Mouse (Mus musculus) midbrain, embryonic 11.5 days (tissue): ENCODE data around the gene Emg1. TPM values are rescaled to one million over a fixed set of nuclear protein-coding genes. Genes with fewer than 3 reads are reported as not detected.

Source experiments
- ATAC-seq: fragments of 200-750 bp; cut with Nextera tagmentation; 2 replicates; pipeline ENCODE4 v1.8.0; 2017; ENCODE audit warnings: moderate TSS enrichment, moderate library complexity; ENCODE audit not compliant: low FRiP score
- DNase-seq: peaks from one replicate; pipeline ENCODE4 v3.0.0; 2015; ENCODE audit warnings: low spot score; ENCODE audit errors: missing footprints
- H3K27ac ChIP-seq: fragments of 300-500 bp; sonication (generic); 2 replicates; pipeline ENCODE4 v1.5.1; 2014; ENCODE audit warnings: low read depth, low read length
- H3K27me3 ChIP-seq: fragments of 300-500 bp; sonication (generic); 2 replicates; pipeline ENCODE4 v1.6.1; 2014; ENCODE audit warnings: mild to moderate bottlenecking, low read length, moderate library complexity, mixed read lengths; ENCODE audit not compliant: control insufficient read depth, insufficient read depth
- H3K36me3 ChIP-seq: fragments of 300-500 bp; sonication (generic); 2 replicates; pipeline ENCODE4 v1.6.1; 2014; ENCODE audit warnings: mild to moderate bottlenecking, low read length, moderate library complexity, mixed read lengths; ENCODE audit not compliant: control insufficient read depth, insufficient read depth
- H3K4me1 ChIP-seq: fragments of 300-500 bp; sonication (generic); 2 replicates; pipeline ENCODE4 v1.6.1; 2014; ENCODE audit warnings: low read length; ENCODE audit not compliant: control insufficient read depth, insufficient read depth
- H3K4me2 ChIP-seq: fragments of 300-500 bp; sonication (generic); 2 replicates; pipeline ENCODE4 v1.6.1; 2014; ENCODE audit warnings: mild to moderate bottlenecking, moderate library complexity
- H3K4me3 ChIP-seq: fragments of 300-500 bp; sonication (generic); 2 replicates; pipeline ENCODE4 v1.5.1; 2014; ENCODE audit warnings: low read depth, low read length
- H3K9ac ChIP-seq: fragments of 300-500 bp; sonication (generic); 2 replicates; pipeline ENCODE4 v1.6.1; 2014; ENCODE audit warnings: low read length
- H3K9me3 ChIP-seq: fragments of 300-500 bp; sonication (generic); 2 replicates; pipeline ENCODE4 v1.6.1; 2016; ENCODE audit warnings: low read length; ENCODE audit not compliant: control insufficient read depth
- WGBS: fragments of 180-500 bp; shearing (Covaris S2); extraction: QIAGEN DNeasy Blood & Tissue Kit; methylation state at CpG from one replicate; pipeline ENCODE4 v1.1.7; 2014; 5-methylcytosine and 5-hydroxymethylcytosine counted together
- polyA plus RNA-seq: library from polyadenylated mRNA; unstranded; fragments of >200 nt; fragmentation: Nextera tagmentation; extraction: Ambion mirVana; gene quantifications from 2 replicates; pipeline ENCODE4 v1.2.1, GENCODE M21; 2014

Emg1 gene
- polyA plus RNA-seq, 1 experiment from 2014 or later = 219 TPM

DNA sequence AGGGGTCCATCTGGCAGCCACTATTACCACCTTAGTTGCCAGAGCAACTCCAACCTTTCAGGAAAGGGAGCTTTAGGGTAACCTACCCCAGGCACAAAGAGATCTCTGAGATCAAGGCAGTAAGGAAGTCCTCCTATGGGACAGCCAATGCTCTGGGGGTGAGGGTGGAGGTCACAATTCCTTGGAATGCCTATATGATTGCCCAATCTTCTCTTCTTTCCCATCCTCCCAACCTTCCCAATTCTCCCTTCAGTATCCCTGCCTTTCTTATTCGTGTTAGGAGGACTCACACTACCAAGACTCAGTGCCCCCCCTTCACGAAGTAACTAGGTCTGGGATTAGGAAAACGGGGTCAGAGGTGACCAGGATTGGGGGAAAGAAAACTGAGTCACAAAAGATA is 43.3 kb upstream of the Emg1 start:
- DNase-seq (no peak), ATAC-seq (no peak)
- Histone ChIP-seq H3K4me3 (peak overlapping the region; percentile 87), H3K9me3 (no peaks in the 10 kb centered on the region), H3K9ac (peak overlapping the region; percentile 85), H3K4me2 (peak overlapping the region; percentile 68), H3K4me1 (peaks cover 34% of the 10 kb centered on the region), H3K36me3 (no peaks in the 10 kb centered on the region), H3K27me3 (no peaks in the 10 kb centered on the region), H3K27ac (peak overlapping the region; percentile 92; the same call in 1 of the 2 replicates)
- WGBS = 2% methylated on average over 3 of the region's 3 CpGs

DNA sequence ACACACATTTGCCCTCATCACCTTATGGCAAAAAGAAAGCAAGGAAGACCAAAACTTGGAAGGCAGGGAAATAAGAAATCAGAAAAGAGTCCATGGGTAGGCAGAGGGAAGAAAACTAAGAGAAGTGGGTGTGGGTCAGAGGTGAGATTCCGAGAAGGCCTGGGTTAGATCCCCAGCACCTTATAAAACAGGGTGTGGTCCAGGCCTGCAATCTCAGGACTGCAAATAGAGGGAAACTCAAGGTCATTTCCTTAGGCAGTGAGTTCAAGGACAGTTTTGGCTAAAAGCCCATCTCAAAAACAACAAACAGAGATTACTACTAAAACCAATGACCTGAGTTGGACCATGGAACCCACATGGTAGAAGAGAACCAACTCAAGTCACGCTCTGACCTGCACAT is 41.9 kb upstream of the Emg1 start:
- Histone ChIP-seq H3K36me3 (0 out of 2 replicates have a peak, but pooled peaks cover 4% of the 10 kb centered on the region), H3K4me1 (peaks cover 31% of the 10 kb centered on the region), H3K4me2 (no peak overlapping the region), H3K9ac (no peak overlapping the region), H3K4me3 (no peak overlapping the region), H3K27ac (no peak overlapping the region), H3K27me3 (no peaks in the 10 kb centered on the region), H3K9me3 (no peaks in the 10 kb centered on the region)
- ATAC-seq (no peak), DNase-seq (no peak)
- WGBS = 90% methylated on average over 2 of the region's 2 CpGs

DNA sequence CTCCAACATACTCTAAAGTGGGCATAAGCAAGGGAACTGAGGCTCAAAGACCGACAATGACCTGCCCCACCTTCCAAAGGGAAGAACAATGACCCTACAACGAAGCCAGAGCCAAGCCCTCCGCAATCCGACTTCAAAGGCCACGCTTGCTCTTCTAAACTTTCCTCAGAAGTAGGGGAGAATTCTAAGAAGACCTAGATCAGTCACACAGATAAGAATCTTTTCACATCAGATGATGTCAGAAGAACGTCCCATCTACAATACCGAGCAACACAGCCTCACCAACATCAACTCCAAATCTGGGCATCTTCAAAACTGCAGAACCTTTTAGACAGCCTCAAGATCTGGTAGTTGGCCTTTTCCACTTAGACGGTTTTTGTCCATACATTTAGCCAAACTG is 38.4 kb upstream of the Emg1 start:
- H3K9ac ChIP-seq = no peak overlapping the region
- H3K9me3 ChIP-seq = no peaks in the 10 kb centered on the region
- DNase-seq (no peak), ATAC-seq (no peak)
- H3K36me3 ChIP-seq = peaks cover 12% of the 10 kb centered on the region
- no peaks in the 10 kb centered on the region for H3K27me3 ChIP-seq
- no peak overlapping the region for H3K4me2 ChIP-seq
- no peak overlapping the region for H3K27ac ChIP-seq
- H3K4me1 ChIP-seq = peaks cover 22% of the 10 kb centered on the region
- 84% methylated on average over 8 of the region's 8 CpGs for WGBS
- no peak overlapping the region for H3K4me3 ChIP-seq

DNA sequence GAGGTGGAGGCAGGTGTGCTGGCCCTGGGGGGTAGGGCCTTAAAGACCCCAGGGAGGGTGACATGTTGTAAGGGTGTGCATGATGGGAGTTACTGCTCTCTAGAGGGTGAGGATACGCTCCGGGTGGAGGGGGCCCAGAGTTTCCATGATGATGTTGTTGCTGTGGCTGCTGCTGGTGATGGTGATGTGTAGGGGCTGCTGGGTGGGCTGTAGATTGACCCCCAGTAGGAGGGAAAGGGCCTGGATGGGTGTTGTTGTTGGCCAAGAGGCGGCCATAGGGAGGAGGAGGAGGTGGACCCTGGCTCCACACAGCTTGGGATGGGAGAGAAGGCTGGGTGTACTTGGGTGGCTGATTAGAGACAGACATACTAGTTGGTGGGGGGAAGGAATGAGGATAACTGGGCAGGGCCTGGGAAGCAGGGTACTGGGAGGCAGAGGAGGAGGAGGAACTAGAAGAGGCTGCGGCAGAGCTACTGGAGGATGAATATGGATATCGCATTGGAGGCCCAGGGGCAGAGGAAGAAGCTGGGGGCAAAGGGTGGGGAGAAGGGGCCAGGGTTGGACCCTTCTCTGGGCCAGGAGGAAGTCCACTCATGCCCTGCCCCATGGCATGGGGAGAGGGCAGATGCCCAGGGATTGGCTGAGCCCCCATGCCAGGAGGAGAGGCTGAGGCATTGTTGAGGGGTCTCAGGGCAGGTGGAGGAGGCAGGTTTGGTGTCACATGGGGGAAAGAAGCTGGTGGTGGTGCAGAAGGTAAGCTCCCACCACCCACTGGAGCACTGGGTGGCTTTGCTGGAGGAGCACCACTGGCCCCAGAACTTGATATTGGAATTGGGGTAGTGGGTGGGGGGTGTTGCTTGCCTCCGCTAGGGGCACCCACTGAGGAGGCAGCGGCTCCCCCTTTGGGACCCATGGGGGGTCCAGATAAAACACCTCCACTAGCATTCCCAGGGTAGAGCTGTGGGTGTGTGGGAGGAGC is 35.0 kb upstream of the Emg1 start:
- no peak for ATAC-seq
- H3K36me3 ChIP-seq = peaks cover 20% of the 10 kb centered on the region
- peaks cover 17% of the 10 kb centered on the region for H3K4me1 ChIP-seq
- H3K4me3 ChIP-seq = no peak overlapping the region
- no peak overlapping the region for H3K27ac ChIP-seq
- no peak for DNase-seq
- no peak overlapping the region for H3K9ac ChIP-seq
- H3K27me3 ChIP-seq = no peaks in the 10 kb centered on the region
- 93% methylated on average over 7 of the region's 7 CpGs for WGBS
- peak overlapping the region; percentile 98 for H3K4me2 ChIP-seq
- no peaks in the 10 kb centered on the region for H3K9me3 ChIP-seq

DNA sequence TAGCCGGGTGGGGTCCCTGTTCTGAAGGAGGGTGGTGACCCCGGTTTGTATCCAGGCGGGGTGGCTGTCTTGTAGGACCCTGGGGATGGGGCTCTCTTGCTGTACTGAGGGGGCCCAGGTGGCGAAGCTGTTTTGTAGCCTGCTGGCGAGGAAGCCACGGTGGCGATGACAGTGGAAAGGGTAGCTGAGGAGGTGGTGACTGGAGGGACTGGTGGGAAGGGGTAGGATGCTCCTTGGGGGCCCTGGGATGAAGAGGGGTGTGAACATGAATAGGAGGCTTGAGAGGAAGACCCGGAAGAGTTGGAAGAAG is 34.3 kb upstream of the Emg1 start:
- Histone ChIP-seq H3K9ac (peak overlapping the region; percentile 86), H3K4me3 (peak overlapping the region; percentile 57), H3K36me3 (peaks cover 20% of the 10 kb centered on the region), H3K9me3 (no peaks in the 10 kb centered on the region), H3K4me2 (peak overlapping the region; percentile 98), H3K4me1 (peaks cover 22% of the 10 kb centered on the region), H3K27me3 (no peaks in the 10 kb centered on the region), H3K27ac (peak overlapping the region; percentile 85)
- DNase-seq (no peak), ATAC-seq (peak; percentile 6; the same call in 1 of the 2 replicates)
- 20% methylated on average over 8 of the region's 8 CpGs for WGBS

DNA sequence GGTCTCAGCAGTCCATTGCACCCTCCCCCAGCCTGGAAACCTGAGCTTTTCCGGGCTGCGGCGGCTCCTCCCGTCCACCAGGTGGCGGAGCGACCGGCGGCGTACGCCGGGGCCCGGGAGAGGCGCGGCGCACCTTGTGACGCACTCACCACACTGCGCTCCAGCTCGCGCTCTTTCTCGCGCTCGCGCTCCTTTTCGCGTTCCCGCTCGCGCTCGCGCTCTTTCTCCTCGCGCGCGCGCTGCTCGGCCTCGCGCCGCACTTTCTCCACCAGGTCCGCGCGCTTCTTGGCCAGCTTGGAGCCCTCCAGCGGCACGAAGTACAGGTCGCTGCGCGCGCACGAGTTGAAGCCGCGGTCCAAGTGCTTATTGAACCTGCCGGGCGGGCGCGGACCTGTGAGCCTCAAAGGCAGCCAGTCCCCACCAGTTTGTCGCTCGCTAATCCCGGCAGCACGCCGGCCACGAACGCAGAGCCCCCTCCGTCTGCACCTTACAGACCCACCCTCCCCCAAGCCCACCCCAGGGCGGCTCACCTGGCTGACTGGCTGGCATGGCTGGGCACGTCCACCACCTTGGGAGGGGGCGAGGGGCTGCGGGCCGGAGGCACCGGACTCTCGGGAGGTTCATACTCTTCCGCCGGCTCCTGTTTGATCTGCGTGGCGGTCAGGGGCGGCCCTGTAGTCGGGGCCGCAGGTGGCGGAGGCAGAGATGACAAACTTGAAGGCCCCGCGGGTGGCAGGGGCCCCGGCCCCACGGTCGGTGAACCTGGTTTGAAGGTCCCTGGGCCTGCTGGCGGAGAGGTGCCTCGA is 33.7 kb upstream of the Emg1 start:
- peak; percentile 83 for ATAC-seq

DNA sequence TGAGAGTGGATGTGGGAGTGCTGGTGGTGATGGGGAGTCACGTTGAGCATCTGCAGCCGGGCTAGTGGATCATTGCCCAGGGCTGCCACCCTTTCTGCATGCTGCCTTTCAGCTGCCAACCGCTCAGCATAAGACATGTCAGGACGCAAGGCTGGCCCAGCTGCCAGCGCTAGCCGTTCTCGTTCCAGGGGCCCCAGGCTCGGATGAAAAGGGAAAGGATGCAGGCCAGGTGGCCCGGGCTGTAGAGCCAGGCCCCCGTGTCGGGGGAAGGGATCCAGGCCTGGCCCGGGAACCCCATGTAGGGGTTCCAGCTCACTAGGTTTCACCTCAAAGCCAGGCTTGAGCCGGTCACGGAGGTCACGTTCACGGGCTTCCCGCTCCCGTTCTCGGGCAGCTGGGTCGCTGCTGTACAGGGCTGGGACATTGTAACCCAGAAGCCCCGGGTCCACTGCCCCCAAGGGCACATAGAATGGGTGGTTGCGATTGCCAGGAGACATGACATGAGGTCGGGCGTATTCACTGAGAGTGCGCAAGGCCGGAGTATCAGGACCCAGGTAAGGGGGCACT is 32.9 kb upstream of the Emg1 start:
- Histone ChIP-seq H3K4me3 (peak overlapping the region; percentile 57; the same call in 1 of the 2 replicates), H3K9ac (peak overlapping the region; percentile 86), H3K4me2 (peak overlapping the region; percentile 98), H3K36me3 (peaks cover 20% of the 10 kb centered on the region), H3K27ac (peak overlapping the region; percentile 44; the same call in 1 of the 2 replicates), H3K4me1 (peaks cover 26% of the 10 kb centered on the region), H3K9me3 (no peaks in the 10 kb centered on the region), H3K27me3 (no peaks in the 10 kb centered on the region)
- no peak for DNase-seq
- 72% methylated on average over 26 of the region's 26 CpGs for WGBS
- ATAC-seq = no peak; the same call in 1 of the 2 replicates

More for the DNA sequence above, 33.7 kb upstream of the Emg1 start:
- peaks cover 22% of the 10 kb centered on the region for H3K4me1 ChIP-seq
- DNase-seq = peak; percentile 99
- H3K4me2 ChIP-seq = peak overlapping the region; percentile 98
- peak overlapping the region; percentile 86 for H3K9ac ChIP-seq
- H3K36me3 ChIP-seq = peaks cover 20% of the 10 kb centered on the region
- no peaks in the 10 kb centered on the region for H3K9me3 ChIP-seq
- H3K4me3 ChIP-seq = peak overlapping the region; percentile 57
- peak overlapping the region; percentile 85 for H3K27ac ChIP-seq
- no peaks in the 10 kb centered on the region for H3K27me3 ChIP-seq
- under 1% methylated on average over 79 of the region's 85 CpGs for WGBS

DNA sequence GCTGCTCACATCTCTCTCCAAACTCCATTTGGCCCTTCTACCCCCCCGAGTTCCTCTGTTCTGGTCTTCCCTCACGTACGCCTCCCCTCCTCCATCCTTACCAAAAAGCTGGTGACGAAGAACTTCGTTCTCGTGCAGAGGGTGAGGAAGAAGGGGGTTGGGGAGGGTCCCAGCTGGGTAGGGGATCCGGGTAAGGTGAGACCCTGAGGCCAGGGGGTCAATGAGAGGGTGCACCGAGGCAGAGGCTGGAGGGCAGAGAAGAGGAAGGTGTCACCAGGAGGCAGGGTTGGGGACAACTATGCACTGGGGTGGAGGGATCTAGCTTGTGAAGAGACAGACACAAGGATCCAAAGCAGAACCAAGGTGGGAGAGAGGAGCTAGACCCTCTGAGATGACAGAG is 31.7 kb upstream of the Emg1 start:
- no peak overlapping the region for H3K4me3 ChIP-seq
- peaks cover 30% of the 10 kb centered on the region for H3K4me1 ChIP-seq
- H3K4me2 ChIP-seq = no peak overlapping the region
- 88% methylated on average over 8 of the region's 8 CpGs for WGBS
- peaks cover 15% of the 10 kb centered on the region for H3K36me3 ChIP-seq
- H3K9ac ChIP-seq = no peak overlapping the region
- ATAC-seq (no peak), DNase-seq (no peak)
- no peak overlapping the region for H3K27ac ChIP-seq
- no peaks in the 10 kb centered on the region for H3K9me3 ChIP-seq
- no peaks in the 10 kb centered on the region for H3K27me3 ChIP-seq
